Mouse (Mus musculus) testis, postnatal 10 days (tissue): ENCODE measurements around the gene Zfp536.

Experiments
- DNase-seq: peaks from one replicate; pipeline ENCODE4 v3.0.0; 2021; ENCODE audit warnings: low spot score

The Zfp536 gene

GRCm38 (mm10) chr7:37773312-37773702, at the start of gene Zfp536:
Gene Zfp536 (minus strand): TSS chr7:37773641.
- no peak for DNase-seq

- peak; percentile 72 for DNase-seq
Observed at GRCm38 (mm10) chr7:37820670-37821301, 47.3 kb upstream of the Zfp536 start.

GRCm38 (mm10) chr7:37818631-37819340, 45.3 kb upstream of the Zfp536 start:
- no peak for DNase-seq

- no peak for DNase-seq
Observed at GRCm38 (mm10) chr7:37816901-37817300, 43.5 kb upstream of the Zfp536 start.

DNA sequence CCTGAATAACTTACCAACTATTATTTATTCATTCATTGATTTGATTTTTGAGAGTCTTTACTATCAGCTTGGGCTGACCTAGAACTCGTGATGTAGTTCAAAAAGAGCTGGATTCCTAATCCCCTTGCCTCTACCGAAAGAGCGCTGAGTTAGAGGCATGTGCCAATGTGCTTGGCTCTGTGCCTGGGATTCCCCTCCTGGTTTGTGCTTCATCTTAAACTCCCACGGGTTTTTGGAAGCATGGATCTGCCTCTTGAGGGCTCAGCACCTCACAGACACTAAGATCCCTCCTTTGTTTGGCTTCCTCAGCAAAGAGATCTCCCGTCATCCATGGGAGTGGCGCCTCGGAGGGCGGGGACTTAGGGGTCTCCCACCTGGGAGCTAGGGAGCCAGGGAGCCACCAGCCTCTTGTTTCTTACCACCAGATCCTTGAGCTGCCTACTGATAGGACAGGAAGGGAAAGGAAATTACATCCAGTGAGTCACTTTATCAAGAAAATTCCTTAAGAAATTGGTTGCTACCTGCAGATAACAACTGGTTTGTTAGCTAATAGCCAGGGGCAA, 41.5 kb upstream of the Zfp536 start:
- no peak for DNase-seq

GRCm38 (mm10) chr7:37813676-37814075, 40.2 kb upstream of the Zfp536 start:
- DNase-seq, result no peak

DNA sequence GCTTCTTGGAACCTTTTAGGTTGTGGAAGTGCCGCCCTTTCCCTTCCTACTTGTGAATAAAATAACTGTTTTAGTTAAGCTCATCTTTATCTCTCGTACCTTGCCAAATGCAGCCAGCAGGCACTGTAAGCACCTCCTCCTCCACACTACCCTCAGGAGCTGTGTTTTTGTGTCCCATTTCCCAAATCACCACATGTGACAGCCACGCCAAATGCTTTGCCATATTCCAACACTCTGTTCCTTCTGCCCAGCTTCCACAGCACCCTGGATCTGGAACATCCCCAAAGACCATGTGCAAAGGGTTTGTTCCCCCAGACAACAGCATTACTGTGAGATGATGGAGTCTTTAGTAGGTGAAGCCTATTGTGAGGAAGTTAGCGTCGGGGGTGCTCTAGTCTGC, 36.5 kb upstream of the Zfp536 start:
- DNase-seq, result no peak

DNA sequence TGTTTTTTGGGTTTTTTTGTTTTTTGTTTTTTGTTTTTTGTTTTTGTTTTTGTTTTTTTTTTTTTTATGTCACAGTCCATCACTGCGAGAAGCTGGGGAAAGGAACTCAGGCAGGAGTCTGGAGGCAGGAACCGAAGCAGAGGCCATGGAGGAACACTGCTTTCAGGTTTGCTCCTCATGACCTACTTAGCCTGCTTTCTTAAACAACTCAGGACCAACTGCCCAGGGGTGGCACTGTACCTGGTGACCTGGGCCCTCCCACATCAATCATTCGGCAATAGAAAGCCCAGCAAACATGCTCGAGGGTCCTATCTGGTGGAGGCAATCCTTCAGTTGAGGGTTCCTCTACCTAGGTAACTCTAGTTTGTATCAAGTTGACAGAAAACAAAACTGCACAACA, 35.6 kb upstream of the Zfp536 start:
- DNase-seq, result no peak

GRCm38 (mm10) chr7:37801160-37801559, 27.7 kb upstream of the Zfp536 start:
- DNase-seq, result no peak

- no peak for DNase-seq
Observed at GRCm38 (mm10) chr7:37788721-37789120, 15.3 kb upstream of the Zfp536 start.

- DNase-seq, result peak; percentile 87
Observed at GRCm38 (mm10) chr7:37775502-37775901, 2.1 kb upstream of the Zfp536 start.

DNA sequence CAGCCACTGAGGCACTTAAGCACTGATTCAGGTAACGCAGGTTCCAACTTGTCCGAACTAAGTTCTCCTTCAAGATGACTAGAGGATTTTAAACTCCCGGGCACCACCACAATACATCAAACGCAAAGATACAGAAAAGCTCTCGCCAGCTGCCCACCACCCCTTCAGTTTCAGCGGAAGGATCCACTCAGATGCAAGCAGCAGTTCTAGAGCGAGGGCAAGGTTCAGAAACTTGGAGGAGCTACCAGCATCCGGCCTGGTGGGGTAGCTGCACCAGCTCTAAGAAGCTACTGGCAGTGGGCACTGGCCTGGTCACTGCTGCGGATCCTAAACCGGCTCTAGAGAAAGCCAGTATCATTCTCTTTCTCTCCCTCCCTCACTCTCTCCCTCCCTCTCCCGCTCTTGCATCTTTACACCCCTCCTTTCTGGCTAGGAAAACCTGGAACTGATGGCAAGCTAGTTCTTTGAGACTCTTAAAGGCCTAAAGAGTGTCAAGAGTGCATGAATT, 1.1 kb upstream of the Zfp536 start:
- DNase-seq, result no peak

DNA sequence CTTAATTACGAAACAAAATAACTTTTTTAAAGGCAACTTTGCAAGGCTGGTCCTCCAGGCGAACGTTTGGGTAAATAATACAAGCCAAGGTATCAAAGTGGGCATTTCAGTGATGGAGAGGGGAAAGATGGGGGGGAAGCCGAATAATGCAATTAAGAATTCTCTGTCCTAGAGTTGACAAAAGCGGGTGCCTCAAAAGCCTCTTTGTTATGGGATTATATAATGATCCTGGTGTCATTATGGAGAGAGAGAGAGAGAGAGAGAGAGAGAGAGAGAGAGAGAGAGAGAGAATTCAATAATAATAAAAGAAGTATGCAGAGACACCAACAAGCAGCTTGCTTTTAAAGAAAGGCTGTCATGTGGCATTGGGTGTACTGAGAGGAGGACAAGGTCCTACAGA, 465 bp upstream of the Zfp536 start:
- DNase-seq, result no peak

- no peak for DNase-seq
Observed at GRCm38 (mm10) chr7:37772376-37773311, 797 bp downstream of the Zfp536 start.

DNA sequence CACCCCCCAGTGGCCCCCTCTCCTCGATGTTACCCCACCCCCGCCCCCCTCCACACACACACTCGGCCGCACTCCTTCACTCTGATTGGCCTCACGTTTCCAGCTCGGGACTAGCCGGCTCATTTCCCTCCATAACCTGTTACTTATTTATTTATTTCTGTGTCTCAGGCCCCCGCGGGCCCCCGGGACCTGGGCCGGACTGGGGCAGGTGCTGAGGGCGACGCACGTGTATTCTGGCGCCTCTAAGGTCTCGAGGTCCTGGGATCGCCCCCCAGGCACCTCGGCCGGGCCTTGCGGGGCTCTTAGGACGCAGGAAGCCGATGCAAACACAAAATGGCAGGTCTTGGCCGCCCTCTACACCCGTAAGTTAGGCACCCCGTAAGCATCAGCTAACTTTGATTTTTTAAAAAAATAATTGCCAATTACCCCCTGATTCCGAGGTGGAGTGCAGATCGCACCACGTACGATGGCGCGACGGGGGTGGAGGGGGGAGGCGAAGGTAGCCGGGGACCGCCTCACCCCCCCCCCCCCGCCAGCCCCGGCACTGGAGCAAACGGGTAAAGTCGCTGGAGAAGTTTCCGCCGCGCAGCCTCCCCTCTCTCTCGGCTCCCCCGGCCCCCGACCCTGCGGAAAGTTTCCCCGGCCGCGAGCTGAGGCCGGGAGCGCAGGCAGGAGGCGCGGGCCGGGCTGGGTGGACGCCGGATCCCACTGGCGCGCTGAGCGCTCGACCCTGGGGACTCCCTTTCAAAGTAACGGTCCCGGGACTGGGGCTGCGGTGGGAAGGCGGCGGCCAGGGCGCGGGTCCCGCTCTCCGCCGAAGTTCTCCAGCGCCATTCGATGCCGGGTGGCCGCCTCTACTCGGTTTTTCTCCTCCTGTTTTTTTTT, 1.7 kb downstream of the Zfp536 start:
- DNase-seq, result peak; percentile 64

GRCm38 (mm10) chr7:37770400-37771050, 2.9 kb downstream of the Zfp536 start:
- DNase-seq, result peak; percentile 89

- no peak for DNase-seq
Observed at GRCm38 (mm10) chr7:37769526-37770399, 3.7 kb downstream of the Zfp536 start.

DNA sequence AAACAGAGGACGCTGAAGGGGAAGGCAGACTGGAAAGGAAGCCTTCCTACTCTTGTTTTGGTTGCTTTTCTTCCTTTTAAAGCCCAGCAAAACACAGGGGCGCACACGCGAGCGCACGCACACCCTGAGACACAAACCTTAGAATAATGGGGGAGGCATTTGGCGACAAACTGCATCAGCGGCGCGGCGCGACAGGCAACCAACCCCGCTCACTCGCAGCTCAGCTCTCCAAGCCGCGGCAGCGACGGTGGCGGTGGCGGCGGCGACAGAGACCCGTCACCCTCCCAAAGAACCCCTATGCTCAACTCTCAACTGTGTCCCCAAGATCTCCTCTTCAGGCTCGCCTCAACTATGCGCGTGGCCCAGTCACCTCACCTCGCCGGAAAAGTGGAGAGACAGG, 4.4 kb downstream of the Zfp536 start:
- no peak for DNase-seq

- no peak for DNase-seq
Observed at GRCm38 (mm10) chr7:37768310-37768940, 5.0 kb downstream of the Zfp536 start.
